Mouse (Mus musculus) left cerebral cortex, postnatal 36 days (tissue): ENCODE results near the gene B230217C12Rik. TPM values are rescaled to one million over a fixed set of nuclear protein-coding genes. Genes with fewer than 3 reads are reported as not detected.

Experiments used
- DNase-seq, 2 experiments: peaks; one replicate each; pipeline ENCODE4 v3.0.0; 2021 to 2022; ENCODE audit warnings: low spot score in 2 of 2, mixed read lengths in 1 of 2
- intact Hi-C: fragments of 180-260 bp; cut with DNase I; formaldehyde crosslinking; loops from one replicate; pipeline ENCODE4 v1.15.1; 2025
- total RNA-seq, 2 experiments: library from RNA; stranded (reverse); gene quantifications; 2 replicates each; pipeline ENCODE4 v1.2.3; 2021

B230217C12Rik gene
- 10 to 100 TPM; 79.9 to 81.0 TPM for total RNA-seq

GRCm38 (mm10) chr11:97840539-97840954, at the start of gene B230217C12Rik:
B230217C12Rik (plus strand) TSS chr11:97840780.
- no peak for DNase-seq

GRCm38 (mm10) chr11:97793165-97793564, 47.4 kb upstream of the B230217C12Rik start:
- DNase-seq = no peak
- intact Hi-C loops = no loop called here

More at GRCm38 (mm10) chr11:97840539-97840954, at the start of gene B230217C12Rik:
- intact Hi-C loops = loop anchor here (1.0 to 2.0 kb wide), 2 partner anchors 34 to 41 kb away; no protein-coding TSS in a partner anchor

- DNase-seq = peak; percentile 66
- intact Hi-C loops = loop anchor here (1.0 to 2.0 kb wide), 2 partner anchors 14 to 191 kb away; partner anchors contain the start of gene Rpl23
Measured at GRCm38 (mm10) chr11:97796910-97797309, 43.7 kb upstream of the B230217C12Rik start.

GRCm38 (mm10) chr11:97797369-97798082, 43.1 kb upstream of the B230217C12Rik start:
- DNase-seq = no peak
- intact Hi-C loops = loop anchor here (1.0 to 2.0 kb wide), 2 partner anchors 15 to 191 kb away; partner anchors contain the start of gene Rpl23

- no peak for DNase-seq
- intact Hi-C loops = no loop called here
Measured at GRCm38 (mm10) chr11:97798083-97798435, 42.5 kb upstream of the B230217C12Rik start.

- DNase-seq = peak; percentile 88 to 89
- intact Hi-C loops = loop anchor here (1.0 kb wide), 1 partner anchor 42 kb away; the partner anchor contains the start of gene B230217C12Rik
Measured at GRCm38 (mm10) chr11:97798782-97799145, 41.8 kb upstream of the B230217C12Rik start, which contains the start of gene Lasp1. Lasp1 (plus strand) TSS chr11:97799000.

- intact Hi-C loops = loop anchor here (1.0 kb wide), 1 partner anchor 41 kb away; the partner anchor contains the start of gene B230217C12Rik
Measured at GRCm38 (mm10) chr11:97799146-97799993, 41.2 kb upstream of the B230217C12Rik start.

GRCm38 (mm10) chr11:97799994-97800690, 40.4 kb upstream of the B230217C12Rik start:
- DNase-seq = peak in 1 of 2 experiments; percentile 71

More at GRCm38 (mm10) chr11:97799146-97799993, 41.2 kb upstream of the B230217C12Rik start:
- DNase-seq = peak; percentile 87 to 88

GRCm38 (mm10) chr11:97800691-97801408, 39.7 kb upstream of the B230217C12Rik start:
- no peak for DNase-seq
- intact Hi-C loops = loop anchor here (2.0 kb wide), 1 partner anchor 84 kb away; the partner anchor contains the start of gene Fbxo47

More at GRCm38 (mm10) chr11:97799994-97800690, 40.4 kb upstream of the B230217C12Rik start:
- intact Hi-C loops = loop anchor here (1.0 to 2.0 kb wide), 2 partner anchors 40 to 85 kb away; partner anchors contain the start of genes B230217C12Rik and Fbxo47

- no peak for DNase-seq
- intact Hi-C loops = loop anchor here (2.0 kb wide), 1 partner anchor 83 kb away; the partner anchor contains the start of gene Fbxo47
Measured at GRCm38 (mm10) chr11:97801409-97802193, 39.0 kb upstream of the B230217C12Rik start.

- no peak for DNase-seq
- intact Hi-C loops = no loop called here
Measured at GRCm38 (mm10) chr11:97802194-97802470, 38.4 kb upstream of the B230217C12Rik start.

- no peak for DNase-seq
- intact Hi-C loops = no loop called here
Measured at GRCm38 (mm10) chr11:97802495-97802894, 38.1 kb upstream of the B230217C12Rik start.

- no peak for DNase-seq
- intact Hi-C loops = no loop called here
Measured at GRCm38 (mm10) chr11:97803847-97804246, 36.7 kb upstream of the B230217C12Rik start.

- no peak for DNase-seq
- intact Hi-C loops = no loop called here
Measured at GRCm38 (mm10) chr11:97804841-97805661, 35.5 kb upstream of the B230217C12Rik start.

GRCm38 (mm10) chr11:97805662-97806612, 34.6 kb upstream of the B230217C12Rik start:
- intact Hi-C loops = no loop called here
- no peak for DNase-seq

GRCm38 (mm10) chr11:97806613-97806964, 34.0 kb upstream of the B230217C12Rik start:
- no peak for DNase-seq
- intact Hi-C loops = no loop called here
